In genomic region chr2:93850317-93850944, GRCm38 (mm10) we compare ENCODE assay signal across 7 mouse cellular contexts. TPM values are rescaled to one million over a fixed set of nuclear protein-coding genes. Genes with fewer than 3 reads are reported as not detected.
A peak's percentile ranks its signal among the peaks of the same experiment; 100 is the strongest.
DNase-seq lines count a peak whose midpoint lies in the region; ATAC-seq and TF ChIP-seq lines count a peak whose summit lies in the region.

No protein-coding gene starts in this region.

- ATAC-seq in hindbrain, embryonic 14.5 days (ENCODE audit: low FRiP score), result no peak
- ATAC-seq in midbrain, embryonic 13.5 days, result no peak

- DNase-seq in A20 (ENCODE audit: low read depth, low spot score), result peak; percentile 22
- DNase-seq in hindbrain, embryonic 14.5 days (ENCODE audit: low spot score), result no peak
- DNase-seq in adrenal gland, postnatal 4 days (ENCODE audit: low spot score in 2 of 2), result no peak
- DNase-seq in gastrocnemius, postnatal 36 days, result no peak
- DNase-seq in left cerebral cortex, postnatal 10 days (ENCODE audit: extremely low spot score in 1 of 2, low spot score in 2 of 2), result no peak

- WGBS in hindbrain, embryonic 14.5 days, result 50% methylated on average over 13 of the region's 13 CpGs
- 56% methylated on average over 13 of the region's 13 CpGs for WGBS in midbrain, embryonic 13.5 days

- no peak overlapping the region; the same call in 1 of the 2 replicates for H3K9ac ChIP-seq in hindbrain, embryonic 14.5 days
- no peak overlapping the region for H3K9ac ChIP-seq in midbrain, embryonic 13.5 days (replicated peaks)

- peaks cover 32% of the 10 kb centered on the region for H3K36me3 ChIP-seq in E14TG2a.4 (ENCODE audit: insufficient read depth, low read length)
- H3K36me3 ChIP-seq in hindbrain, embryonic 14.5 days (replicated peaks; ENCODE audit: control insufficient read depth, insufficient read depth), result no peaks in the 10 kb centered on the region
- H3K36me3 ChIP-seq in midbrain, embryonic 13.5 days, result peaks cover 13% of the 10 kb centered on the region; the same call in 1 of the 2 replicates

- no peak for TF ChIP-seq CTCF in E14TG2a.4 (conservative IDR thresholded peaks at IDR 0.05; ENCODE audit: low read length)

- H3K9me3 ChIP-seq in E14TG2a.4 (ENCODE audit: low read length), result no peaks in the 10 kb centered on the region
- no peaks in the 10 kb centered on the region for H3K9me3 ChIP-seq in hindbrain, embryonic 14.5 days (ENCODE audit: control insufficient read depth, low read length)
- no peaks in the 10 kb centered on the region for H3K9me3 ChIP-seq in midbrain, embryonic 13.5 days

- H3K4me1 ChIP-seq in E14TG2a.4 (replicated peaks; ENCODE audit: low read depth, low read length), result peaks cover 22% of the 10 kb centered on the region
- H3K4me1 ChIP-seq in hindbrain, embryonic 14.5 days (replicated peaks; ENCODE audit: control insufficient read depth, insufficient read depth, low read length), result peaks cover 9% of the 10 kb centered on the region
- H3K4me1 ChIP-seq in midbrain, embryonic 13.5 days (replicated peaks), result peaks cover 15% of the 10 kb centered on the region

- no peaks in the 10 kb centered on the region; the same call in 1 of the 2 replicates for H3K27me3 ChIP-seq in E14TG2a.4 (ENCODE audit: insufficient read depth, low read length)
- no peaks in the 10 kb centered on the region for H3K27me3 ChIP-seq in hindbrain, embryonic 14.5 days (ENCODE audit: control insufficient read depth, insufficient read depth, low read length)
- 0 out of 2 replicates have a peak, but pooled peaks cover 4% of the 10 kb centered on the region for H3K27me3 ChIP-seq in midbrain, embryonic 13.5 days

- H3K4me3 ChIP-seq in E14TG2a.4 (replicated peaks; ENCODE audit: low read length), result peak overlapping the region; percentile 86
- H3K4me3 ChIP-seq in hindbrain, embryonic 14.5 days (replicated peaks; ENCODE audit: low read length), result peak overlapping the region; percentile 53; the same call in 1 of the 2 replicates
- H3K4me3 ChIP-seq in midbrain, embryonic 13.5 days (replicated peaks), result peak overlapping the region; percentile 69

- no peak overlapping the region for H3K27ac ChIP-seq in hindbrain, embryonic 14.5 days
- H3K27ac ChIP-seq in midbrain, embryonic 13.5 days, result no peak overlapping the region

- intact Hi-C loops in gastrocnemius, postnatal 36 days (cut with DNase I), result no loop called here
- intact Hi-C loops in left cerebral cortex, postnatal 10 days (cut with DNase I), result no loop called here

- H3K4me2 ChIP-seq in hindbrain, embryonic 14.5 days (replicated peaks), result peak overlapping the region; percentile 70
- peak overlapping the region; percentile 73 for H3K4me2 ChIP-seq in midbrain, embryonic 13.5 days (replicated peaks)

RNA-seq across cellular contexts. Expression of gene Accs, which starts 0.7 kb away (rescaled TPM):
- polyA plus RNA-seq in hindbrain, embryonic 14.5 days (2014; fragmentation: Nextera tagmentation; extraction: Ambion mirVana), result 4.8 and 6.7 TPM in 2 replicates
- 6.8 and 7.1 TPM in 2 replicates for polyA plus RNA-seq in midbrain, embryonic 13.5 days (2015; fragmentation: Nextera tagmentation; extraction: Ambion mirVana)
- total RNA-seq in adrenal gland, postnatal 4 days (2021), result 10 to 100 TPM; 21.0 to 24.5 TPM
- total RNA-seq in gastrocnemius, postnatal 36 days (2021), result 1 to 10 TPM; 3.2 to 4.0 TPM
- 1 to 10 TPM; 5.0 to 5.3 TPM for total RNA-seq in left cerebral cortex, postnatal 10 days (2021)

RNA-seq across cellular contexts. Expression of gene Accsl, which starts 18.5 kb away (rescaled TPM):
- polyA plus RNA-seq in hindbrain, embryonic 14.5 days (2014; fragmentation: Nextera tagmentation; extraction: Ambion mirVana), result 0.08 and 0.38 TPM in 2 replicates
- polyA plus RNA-seq in midbrain, embryonic 13.5 days (2015; fragmentation: Nextera tagmentation; extraction: Ambion mirVana), result 0.28 and 0.30 TPM in 2 replicates
- under 1 TPM; 0.22 to 0.99 TPM for total RNA-seq in adrenal gland, postnatal 4 days (2021)
- not detected for total RNA-seq in gastrocnemius, postnatal 36 days (2021)
- under 1 TPM; 0.30 to 0.51 TPM for total RNA-seq in left cerebral cortex, postnatal 10 days (2021)

RNA-seq across cellular contexts. Expression of gene Ext2, which starts 28.1 kb away (rescaled TPM):
- polyA plus RNA-seq in hindbrain, embryonic 14.5 days (2014; fragmentation: Nextera tagmentation; extraction: Ambion mirVana), result 71.3 and 77.7 TPM in 2 replicates
- 57.6 and 69.1 TPM in 2 replicates for polyA plus RNA-seq in midbrain, embryonic 13.5 days (2015; fragmentation: Nextera tagmentation; extraction: Ambion mirVana)
- total RNA-seq in adrenal gland, postnatal 4 days (2021), result 100 to 1,000 TPM; 108 to 118 TPM
- 10 to 100 TPM; 32.8 to 35.2 TPM for total RNA-seq in gastrocnemius, postnatal 36 days (2021)
- total RNA-seq in left cerebral cortex, postnatal 10 days (2021), result 10 to 100 TPM; 55.5 to 58.1 TPM
